Mouse (Mus musculus): Measurements from ENCODE around the gene Xlr3b. TPM values are rescaled to one million over a fixed set of nuclear protein-coding genes. Genes with fewer than 3 reads are reported as not detected.
"Not testable (repeated sequence)": the region's sequence is repeated elsewhere in the genome, so short reads cannot be mapped to it uniquely, and the experiment has no call there.

The Xlr3b gene
- 11.0 and 12.2 TPM in 2 replicates for polyA plus RNA-seq (2016; fragmentation: Nextera tagmentation; extraction: Ambion mirVana)

DNA sequence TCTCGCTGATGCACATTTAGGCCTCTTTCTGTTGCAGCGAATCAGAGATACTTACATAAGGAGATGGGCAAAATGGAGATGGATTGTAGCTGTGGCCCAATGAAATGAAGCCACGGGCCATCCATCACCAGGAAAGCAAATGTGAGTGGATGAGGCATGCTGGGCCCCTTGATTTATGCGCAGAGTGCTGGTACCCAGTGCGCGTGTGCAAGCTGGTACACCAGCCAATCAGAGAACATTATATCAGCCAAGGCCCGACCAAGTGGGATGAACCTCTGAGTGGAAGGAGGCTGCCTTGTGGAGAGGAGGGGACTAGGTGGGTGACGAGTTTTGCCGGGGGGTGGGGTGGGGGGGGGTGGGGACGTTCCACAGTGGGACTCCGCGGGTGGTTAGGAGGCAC, at the start of gene Xlr3b:
TSS of gene Xlr3b (plus strand) at position 274 of the 400 bp plus-strand sequence.
- H3K4me3 ChIP-seq; H3K4me1 ChIP-seq; H3K27ac ChIP-seq (replicated peaks); H3K9me3 ChIP-seq (replicated peaks); H3K36me3 ChIP-seq; DNase-seq (ENCODE audit: low spot score); H3K27me3 ChIP-seq (ENCODE audit: low read depth, poor library complexity, severe bottlenecking): not testable (repeated sequence)
- 75% methylated on average over 12 of the region's 12 CpGs for WGBS

DNA sequence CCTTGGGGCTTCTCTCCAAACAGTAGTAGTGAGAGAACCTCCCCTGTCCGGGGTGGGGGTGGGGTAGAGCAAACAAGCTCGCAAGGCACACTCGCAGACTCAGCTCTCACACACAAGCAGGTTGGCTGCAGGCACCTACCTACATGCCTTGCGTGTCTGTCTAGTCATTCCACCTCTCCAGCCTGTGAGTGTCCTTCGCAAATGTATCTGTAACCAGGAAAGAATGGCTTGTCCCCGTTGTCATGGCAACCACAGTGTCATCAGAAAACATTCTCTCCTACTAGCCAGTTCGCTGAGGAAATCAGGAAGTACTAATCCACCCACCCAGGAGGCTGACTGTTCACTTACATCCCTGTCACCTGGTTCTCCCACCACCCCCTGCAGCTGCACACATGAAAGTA, 48.8 kb upstream of the Xlr3b start:
- H3K27ac ChIP-seq (replicated peaks); H3K36me3 ChIP-seq; H3K4me3 ChIP-seq; H3K9me3 ChIP-seq (replicated peaks); H3K27me3 ChIP-seq (ENCODE audit: low read depth, poor library complexity, severe bottlenecking); DNase-seq (ENCODE audit: low spot score); H3K4me1 ChIP-seq: not testable (repeated sequence)
- WGBS = no CpG with 5 or more reads among the region's 7 CpGs

GRCm38 (mm10) chrX:73148496-73148895, 43.5 kb upstream of the Xlr3b start, which contains the start of gene Xlr5b:
Gene Xlr5b (plus strand): TSS chrX:73148796.
- not testable (repeated sequence) for H3K27me3 ChIP-seq (ENCODE audit: low read depth, poor library complexity, severe bottlenecking); H3K9me3 ChIP-seq (replicated peaks); H3K4me3 ChIP-seq; H3K4me1 ChIP-seq; H3K27ac ChIP-seq (replicated peaks); DNase-seq (ENCODE audit: low spot score); H3K36me3 ChIP-seq
- WGBS = no CpG with 5 or more reads among the region's 20 CpGs

GRCm38 (mm10) chrX:73149350-73149749, 42.7 kb upstream of the Xlr3b start, which contains the start of gene DXBay18:
Gene DXBay18 (minus strand): TSS chrX:73149450.
- H3K36me3 ChIP-seq; H3K27me3 ChIP-seq (ENCODE audit: low read depth, poor library complexity, severe bottlenecking); DNase-seq (ENCODE audit: low spot score); H3K9me3 ChIP-seq (replicated peaks); H3K4me3 ChIP-seq; H3K27ac ChIP-seq (replicated peaks); H3K4me1 ChIP-seq: not testable (repeated sequence)
- no CpG with 5 or more reads among the region's 7 CpGs for WGBS

GRCm38 (mm10) chrX:73176889-73177288, 15.1 kb upstream of the Xlr3b start, which contains the start of gene Spin2d:
Gene Spin2d (minus strand): TSS chrX:73176989.
- WGBS = 96% methylated on average over 4 of the region's 15 CpGs
- H3K27me3 ChIP-seq (ENCODE audit: low read depth, poor library complexity, severe bottlenecking); H3K4me3 ChIP-seq; H3K4me1 ChIP-seq; H3K27ac ChIP-seq (replicated peaks); H3K36me3 ChIP-seq; H3K9me3 ChIP-seq (replicated peaks); DNase-seq (ENCODE audit: low spot score): not testable (repeated sequence)

DNA sequence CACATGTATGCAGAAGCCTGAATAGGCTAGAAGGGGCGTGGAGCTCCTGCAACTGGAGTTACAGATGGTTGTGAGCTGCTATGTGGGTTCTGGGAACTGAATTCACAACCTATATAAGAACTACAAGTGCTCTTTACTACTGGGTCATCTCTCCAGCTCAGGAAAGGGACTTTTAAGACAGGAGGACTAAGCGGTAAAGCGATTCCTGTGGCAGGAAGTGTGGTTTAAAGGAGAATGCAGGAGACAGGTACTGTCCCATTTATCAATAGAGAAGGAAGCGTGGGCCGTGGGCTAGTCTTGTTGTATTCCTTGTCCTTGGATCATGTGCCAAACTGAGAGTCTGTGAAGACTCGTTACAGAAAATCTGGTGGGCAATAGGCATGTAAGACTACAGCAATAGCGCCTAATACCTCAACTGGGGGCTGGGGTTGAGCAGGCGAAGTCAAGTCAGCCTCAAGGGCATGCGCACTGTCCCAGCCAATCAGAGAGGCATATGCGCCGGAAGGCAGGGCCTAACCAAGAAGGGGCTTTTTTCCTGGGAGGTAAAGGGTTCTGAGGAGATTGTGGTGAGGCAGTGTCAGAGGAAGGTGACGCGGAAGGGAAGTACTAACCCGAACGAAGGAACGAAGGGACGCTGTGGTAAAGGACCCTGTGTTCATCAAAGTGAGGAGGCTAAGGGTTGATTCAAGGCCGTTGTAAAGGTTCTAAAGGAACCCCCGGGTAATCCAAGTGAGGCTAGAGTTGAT, 22.0 kb downstream of the Xlr3b start, which contains the start of gene Xlr4b:
TSS of gene Xlr4b (plus strand) at position 515 of the 746 bp plus-strand sequence.
- not testable (repeated sequence) for H3K4me3 ChIP-seq; DNase-seq (ENCODE audit: low spot score); H3K9me3 ChIP-seq (replicated peaks); H3K27me3 ChIP-seq (ENCODE audit: low read depth, poor library complexity, severe bottlenecking); H3K27ac ChIP-seq (replicated peaks); H3K36me3 ChIP-seq; H3K4me1 ChIP-seq
- 82% methylated on average over 19 of the region's 19 CpGs for WGBS

DNA sequence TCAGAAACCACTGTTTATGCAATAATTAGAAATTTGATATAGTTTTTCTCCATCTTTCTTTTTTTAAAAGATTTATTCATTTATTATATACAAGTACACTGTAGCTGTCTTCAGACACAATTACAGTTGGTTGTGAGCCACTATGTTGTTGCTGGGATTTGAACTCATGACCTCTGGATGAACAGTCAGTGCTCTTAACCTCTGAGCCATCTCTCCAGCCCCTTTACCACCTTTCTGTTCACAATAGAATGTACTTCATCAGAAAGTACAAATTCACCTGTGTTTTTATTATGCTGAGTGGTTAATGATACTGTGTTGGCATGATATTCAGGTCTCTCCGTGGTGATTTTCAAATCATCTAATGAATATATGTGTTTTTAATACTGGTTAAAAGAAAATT, 33.4 kb downstream of the Xlr3b start:
- Histone ChIP-seq H3K4me1 (peaks cover 8% of the 10 kb centered on the region), H3K27me3 (ENCODE audit: low read depth, poor library complexity, severe bottlenecking) (peaks cover 20% of the 10 kb centered on the region), H3K4me3 (no peak overlapping the region), H3K9me3 (replicated peaks) (no peaks in the 10 kb centered on the region), H3K36me3 (no peaks in the 10 kb centered on the region), H3K27ac (replicated peaks) (no peak overlapping the region)
- DNase-seq (ENCODE audit: low spot score) = no peak
- WGBS = 53% methylated on average over 1 of the region's 1 CpGs

- Histone ChIP-seq H3K9me3 (replicated peaks) (no peaks in the 10 kb centered on the region), H3K36me3 (no peaks in the 10 kb centered on the region), H3K4me3 (peak within 1 kb of the TSS; percentile 72), H3K4me1 (peaks cover 8% of the 10 kb centered on the region), H3K27me3 (ENCODE audit: low read depth, poor library complexity, severe bottlenecking) (peaks cover 20% of the 10 kb centered on the region), H3K27ac (replicated peaks) (peak within 1 kb of the TSS; percentile 88)
- peak; percentile 82 for DNase-seq (ENCODE audit: low spot score)
- 15% methylated on average over 38 of the region's 39 CpGs for WGBS
These were observed 36.1 kb downstream of the Xlr3b start, which contains the start of gene F8a for GRCm38 (mm10) chrX:73227914-73228605. Gene F8a (plus strand): TSS chrX:73228291.

DNA sequence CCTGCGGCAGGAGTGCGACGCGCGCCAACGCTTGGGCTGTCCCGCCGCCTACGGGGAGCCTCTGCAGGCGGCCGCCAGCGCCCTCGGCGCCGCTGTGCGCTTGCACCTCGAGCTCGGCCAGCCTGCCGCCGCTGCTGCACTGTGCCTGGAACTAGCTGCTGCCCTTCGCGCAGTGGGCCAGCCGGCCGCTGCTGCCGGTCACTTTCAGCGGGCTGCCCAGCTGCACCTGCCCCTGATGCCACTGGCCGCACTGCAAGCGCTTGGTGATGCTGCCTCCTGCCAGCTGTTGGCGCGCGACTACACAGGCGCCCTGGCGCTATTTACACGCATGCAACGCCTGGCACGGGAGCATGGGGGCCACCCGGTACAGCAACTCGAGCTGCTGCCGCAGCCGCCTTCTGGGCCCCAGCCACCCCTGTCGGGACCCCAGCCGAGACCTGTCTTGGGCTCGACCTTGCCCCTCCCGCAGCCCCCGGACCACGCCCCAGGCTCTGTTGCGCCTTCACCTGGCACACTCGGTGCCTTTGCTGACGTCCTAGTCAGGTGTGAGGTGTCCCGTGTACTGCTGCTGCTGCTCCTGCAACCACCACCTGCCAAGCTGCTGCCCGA, 36.7 kb downstream of the Xlr3b start:
- Histone ChIP-seq H3K9me3 (replicated peaks) (no peaks in the 10 kb centered on the region), H3K27me3 (ENCODE audit: low read depth, poor library complexity, severe bottlenecking) (peaks cover 20% of the 10 kb centered on the region), H3K4me3 (peak overlapping the region; percentile 72), H3K27ac (replicated peaks) (peak overlapping the region; percentile 88), H3K4me1 (peaks cover 8% of the 10 kb centered on the region), H3K36me3 (no peaks in the 10 kb centered on the region)
- DNase-seq (ENCODE audit: low spot score) = peak; percentile 40
- whole genome bisulfite sequencing = 20% methylated on average over 41 of the region's 51 CpGs

- Histone ChIP-seq H3K9me3 (replicated peaks) (no peaks in the 10 kb centered on the region), H3K27ac (replicated peaks) (peak overlapping the region; percentile 88; the same call in 1 of the 2 replicates), H3K4me1 (peaks cover 8% of the 10 kb centered on the region), H3K27me3 (ENCODE audit: low read depth, poor library complexity, severe bottlenecking) (peaks cover 20% of the 10 kb centered on the region), H3K4me3 (peak overlapping the region; percentile 72), H3K36me3 (no peaks in the 10 kb centered on the region)
- 41% methylated on average over 3 of the region's 3 CpGs for WGBS
- DNase-seq (ENCODE audit: low spot score) = no peak
These were observed 37.3 kb downstream of the Xlr3b start for GRCm38 (mm10) chrX:73229288-73229687.

GRCm38 (mm10) chrX:73242821-73243325, 50.9 kb downstream of the Xlr3b start, which contains the start of gene Xlr4c:
Gene Xlr4c (minus strand): TSS chrX:73243130.
- not testable (repeated sequence) for H3K4me1 ChIP-seq; H3K27ac ChIP-seq (replicated peaks); H3K9me3 ChIP-seq (replicated peaks); H3K36me3 ChIP-seq; H3K4me3 ChIP-seq; H3K27me3 ChIP-seq (ENCODE audit: low read depth, poor library complexity, severe bottlenecking); DNase-seq (ENCODE audit: low spot score)
- 84% methylated on average over 14 of the region's 14 CpGs for WGBS

All from midbrain, embryonic 10.5 days (tissue).